Mouse (Mus musculus) brain, embryonic 14.5 days (tissue): Measurements from ENCODE around the gene Gm17324.

Experiments
- CTCF ChIP-seq: fragments of 200-500 bp; IDR thresholded peaks from 2 replicates; pipeline ENCODE4 v1.5.1; 2012; ENCODE audit warnings: inconsistent platforms, mild to moderate bottlenecking, moderate library complexity, borderline replicate concordance; ENCODE audit not compliant: insufficient read depth, insufficient read length; ENCODE audit errors: extremely low read depth
- POLR2A ChIP-seq: fragments of 200-500 bp; IDR thresholded peaks from 2 replicates; pipeline ENCODE4 v1.6.1; 2012; ENCODE audit warnings: mild to moderate bottlenecking, inconsistent platforms, borderline replicate concordance; ENCODE audit not compliant: poor library complexity, insufficient read depth, insufficient read length, severe bottlenecking; ENCODE audit errors: extremely low read depth

- TF ChIP-seq CTCF (no peak), POLR2A (no peak)
Observed at GRCm38 (mm10) chr9:78475383-78475780, 26.8 kb upstream of the Gm17324 start.
